Mouse (Mus musculus) kidney, embryonic 14.5 days (tissue): ENCODE measurements around the gene Tfpt. TPM values are rescaled to one million over a fixed set of nuclear protein-coding genes. Genes with fewer than 3 reads are reported as not detected.

ENCODE experiments used
- ATAC-seq: fragments of 200-750 bp; cut with Nextera tagmentation; 2 replicates; pipeline ENCODE4 v1.8.0; 2017; ENCODE audit warnings: moderate number of reproducible peaks, mild to moderate bottlenecking, moderate TSS enrichment, moderate library complexity; ENCODE audit not compliant: low FRiP score, low TSS enrichment
- H3K27ac ChIP-seq: fragments of 300-500 bp; sonication (generic); 2 replicates; pipeline ENCODE4 v1.5.1; 2014; ENCODE audit warnings: low read depth, mild to moderate bottlenecking, low read length, moderate library complexity, mixed read lengths
- H3K27me3 ChIP-seq: fragments of 300-500 bp; sonication (generic); 2 replicates; pipeline ENCODE4 v1.6.1; 2014; ENCODE audit warnings: mild to moderate bottlenecking, low read length; ENCODE audit not compliant: control insufficient read depth, insufficient read depth
- H3K36me3 ChIP-seq: fragments of 300-500 bp; sonication (generic); 2 replicates; pipeline ENCODE4 v1.6.1; 2014; ENCODE audit warnings: low read length, mixed read lengths; ENCODE audit not compliant: control insufficient read depth, insufficient read depth
- H3K4me1 ChIP-seq: fragments of 300-500 bp; sonication (generic); 2 replicates; pipeline ENCODE4 v1.6.1; 2014; ENCODE audit warnings: low read length, mixed read lengths; ENCODE audit not compliant: control insufficient read depth, insufficient read depth
- H3K4me2 ChIP-seq: fragments of 300-500 bp; sonication (generic); replicated peaks from 2 replicates; pipeline ENCODE4 v1.6.1; 2014; ENCODE audit warnings: low read depth, mild to moderate bottlenecking, low read length
- H3K4me3 ChIP-seq: fragments of 300-500 bp; sonication (generic); 2 replicates; pipeline ENCODE4 v1.5.1; 2014; ENCODE audit warnings: mild to moderate bottlenecking, low read length
- H3K9ac ChIP-seq: fragments of 300-500 bp; sonication (generic); 2 replicates; pipeline ENCODE4 v1.6.1; 2014; ENCODE audit warnings: low read depth, mild to moderate bottlenecking, low read length, moderate library complexity
- H3K9me3 ChIP-seq: fragments of 300-500 bp; sonication (generic); 2 replicates; pipeline ENCODE4 v1.6.1; 2016; ENCODE audit warnings: low read length; ENCODE audit not compliant: control insufficient read depth
- WGBS: fragments of 180-500 bp; shearing (Covaris S2); extraction: QIAGEN DNeasy Blood & Tissue Kit; methylation state at CpG from one replicate; pipeline ENCODE4 v1.1.7; 2014; 5-methylcytosine and 5-hydroxymethylcytosine counted together
- polyA plus RNA-seq: library from polyadenylated mRNA; unstranded; fragments of >200 nt; fragmentation: Nextera tagmentation; extraction: Ambion mirVana; gene quantifications from 2 replicates; pipeline ENCODE4 v1.2.1, GENCODE M21; 2014

Gene Tfpt
- polyA plus RNA-seq, 1 experiment from 2014 or later, result 24.2 TPM

GRCm38 (mm10) chr7:3643412-3643811 is 13.7 kb upstream of the Tfpt start:
- Histone ChIP-seq H3K4me2 (peak overlapping the region; percentile 54), H3K4me3 (no peak overlapping the region)

DNA sequence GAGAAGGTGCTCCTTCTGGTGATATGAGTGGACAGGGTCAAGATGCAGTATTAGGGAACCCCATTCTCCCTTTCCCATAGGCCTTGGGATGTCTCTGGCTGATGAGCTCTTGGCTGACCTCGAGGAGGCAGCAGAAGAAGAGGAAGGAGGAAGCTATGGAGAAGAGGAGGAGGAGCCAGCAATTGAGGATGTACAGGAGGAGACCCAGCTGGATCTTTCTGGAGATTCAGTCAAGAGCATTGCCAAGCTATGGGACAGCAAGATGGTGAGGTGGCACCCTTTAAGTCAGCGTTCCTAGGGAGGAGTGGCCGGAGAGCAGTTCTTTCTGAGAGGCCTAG is 718 bp upstream of the Tfpt start:
- WGBS, result 55% methylated on average over 3 of the region's 3 CpGs
- Histone ChIP-seq H3K27ac (no peak overlapping the region), H3K4me1 (peaks cover 15% of the 10 kb centered on the region), H3K27me3 (no peaks in the 10 kb centered on the region), H3K4me2 (peak overlapping the region; percentile 93), H3K36me3 (peaks cover 35% of the 10 kb centered on the region), H3K4me3 (peak overlapping the region; percentile 78), H3K9ac (peak overlapping the region; percentile 79), H3K9me3 (no peaks in the 10 kb centered on the region)
- no peak; the same call in 1 of the 2 replicates for ATAC-seq

More at GRCm38 (mm10) chr7:3643412-3643811, 13.7 kb upstream of the Tfpt start:
- Histone ChIP-seq H3K9me3 (no peaks in the 10 kb centered on the region), H3K36me3 (peaks cover 46% of the 10 kb centered on the region), H3K9ac (0 out of 2 replicates have a peak overlapping the region, but pooled peaks have one; percentile 47), H3K27me3 (no peaks in the 10 kb centered on the region), H3K27ac (no peak overlapping the region), H3K4me1 (peaks cover 24% of the 10 kb centered on the region)
- ATAC-seq, result no peak
- 71% methylated on average over 5 of the region's 5 CpGs for WGBS

- Histone ChIP-seq H3K27me3 (no peaks in the 10 kb centered on the region), H3K4me3 (peak overlapping the region; percentile 78), H3K9me3 (no peaks in the 10 kb centered on the region), H3K27ac (no peak overlapping the region), H3K4me2 (peak overlapping the region; percentile 93), H3K36me3 (peaks cover 34% of the 10 kb centered on the region), H3K9ac (peak overlapping the region; percentile 79), H3K4me1 (peaks cover 15% of the 10 kb centered on the region)
- WGBS, result 27% methylated on average over 4 of the region's 4 CpGs
- ATAC-seq, result 0 out of 2 replicates have a peak, but pooled peaks have one; percentile 38
Measured at GRCm38 (mm10) chr7:3629030-3629429, 699 bp downstream of the Tfpt start.

DNA sequence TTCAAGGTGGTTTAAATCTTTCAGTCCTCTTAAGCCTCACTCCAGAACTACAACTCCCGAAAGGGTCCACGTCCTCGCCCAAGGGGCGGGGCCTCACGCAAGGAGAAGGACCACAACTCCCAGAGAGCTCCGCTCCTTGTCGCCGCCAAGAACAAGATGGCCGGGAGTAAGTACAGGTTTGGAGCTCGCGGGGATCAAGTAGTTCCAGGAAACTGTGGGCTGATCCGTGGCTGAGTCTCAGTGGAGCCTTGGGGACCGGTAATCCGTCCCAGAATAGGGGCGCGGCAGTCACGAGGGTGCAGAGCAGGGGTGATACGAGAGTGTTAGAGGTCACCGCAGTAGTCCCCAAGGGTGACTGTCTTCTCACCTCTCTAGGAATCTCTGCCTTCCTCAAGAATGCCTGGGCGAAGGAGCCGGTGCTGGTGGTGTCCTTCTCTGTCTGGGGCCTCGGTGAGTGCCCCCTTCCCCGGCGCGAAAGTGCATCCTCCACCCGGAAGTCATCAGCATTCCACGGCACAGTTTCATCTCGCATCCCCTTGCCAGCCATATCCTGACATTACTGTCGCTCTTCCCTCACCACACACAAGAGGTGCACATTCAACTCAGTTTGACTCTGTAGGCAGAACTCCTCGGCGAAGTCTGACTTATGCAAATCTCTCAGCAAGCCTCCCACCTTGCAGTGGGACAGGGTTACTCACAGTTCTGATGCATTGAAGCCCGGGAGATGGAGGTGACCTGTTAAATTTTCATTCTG is 12.3 kb downstream of the Tfpt start, which contains the start of gene Ndufa3:
Ndufa3 (plus strand) TSS at position 132 of the 754 bp plus-strand sequence.
- no peaks in the 10 kb centered on the region for H3K27me3 ChIP-seq

DNA sequence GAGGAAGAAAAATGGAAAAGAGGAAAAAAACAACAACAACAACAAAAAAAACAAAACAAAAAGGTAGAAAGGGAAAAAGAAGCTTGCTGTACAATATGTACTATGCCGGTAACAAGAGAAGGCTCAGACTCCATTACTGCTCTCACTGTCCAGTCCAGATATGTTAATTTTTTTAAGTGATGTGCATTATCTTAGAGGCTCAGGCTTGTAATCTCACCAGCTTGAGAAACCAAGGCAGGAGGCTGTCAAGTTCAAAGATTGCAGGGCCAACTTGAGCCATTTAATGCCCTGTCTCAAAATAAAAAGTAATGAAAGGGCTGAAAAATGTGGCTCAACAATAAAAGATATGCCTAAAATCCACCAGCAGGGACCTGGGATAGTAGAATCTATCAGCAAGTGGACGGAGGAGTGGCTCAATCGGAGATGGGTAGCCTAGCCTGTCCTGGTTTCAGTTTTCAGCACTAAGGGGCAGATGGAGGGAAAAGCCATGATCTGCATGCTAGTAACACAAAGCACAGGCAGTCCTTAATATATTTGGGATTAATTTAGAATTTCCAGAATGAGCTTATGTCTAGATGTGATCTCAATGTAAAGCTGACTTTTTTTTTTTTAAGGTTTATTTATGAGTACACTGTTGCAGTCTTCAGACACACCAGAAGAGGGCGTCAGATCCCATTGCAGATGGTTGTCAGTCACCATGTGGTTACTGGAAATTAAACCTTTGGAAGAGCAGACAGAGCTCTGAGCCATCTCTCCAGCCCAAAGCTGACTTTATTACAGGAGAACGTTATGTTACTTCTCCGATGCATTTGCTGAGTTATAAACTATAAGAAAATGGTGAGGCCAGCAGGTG is 13.1 kb downstream of the Tfpt start:
- no peak overlapping the region for H3K27ac ChIP-seq
- peaks cover 19% of the 10 kb centered on the region for H3K36me3 ChIP-seq
- H3K9me3 ChIP-seq, result no peaks in the 10 kb centered on the region
- peak overlapping the region; percentile 85; the same call in 1 of the 2 replicates for H3K9ac ChIP-seq
- H3K4me2 ChIP-seq, result no peak overlapping the region; the same call in 1 of the 2 replicates
- H3K4me3 ChIP-seq, result peak overlapping the region; percentile 86; the same call in 1 of the 2 replicates
- H3K27me3 ChIP-seq, result no peaks in the 10 kb centered on the region
- H3K4me1 ChIP-seq, result 0 out of 2 replicates have a peak, but pooled peaks cover 5% of the 10 kb centered on the region
- peak; percentile 32 for ATAC-seq
- 34% methylated on average over 6 of the region's 6 CpGs for WGBS

More for the DNA sequence above, 12.3 kb downstream of the Tfpt start, which contains the start of gene Ndufa3:
- Histone ChIP-seq H3K4me2 (peak within 1 kb of the TSS; percentile 72), H3K9ac (peak within 1 kb of the TSS; percentile 85), H3K4me1 (0 out of 2 replicates have a peak, but pooled peaks cover 5% of the 10 kb centered on the region), H3K27ac (peak within 1 kb of the TSS; percentile 27; the same call in 1 of the 2 replicates), H3K36me3 (peaks cover 26% of the 10 kb centered on the region), H3K4me3 (peak within 1 kb of the TSS; percentile 86), H3K9me3 (no peaks in the 10 kb centered on the region)
- WGBS, result under 1% methylated on average over 32 of the region's 32 CpGs
- ATAC-seq, result peak; percentile 96

- Histone ChIP-seq H3K36me3 (peaks cover 18% of the 10 kb centered on the region), H3K9ac (no peak within 1 kb of the TSS), H3K4me2 (no peak within 1 kb of the TSS; the same call in 1 of the 2 replicates), H3K4me3 (peak within 1 kb of the TSS; percentile 86; the same call in 1 of the 2 replicates), H3K27me3 (no peaks in the 10 kb centered on the region), H3K9me3 (no peaks in the 10 kb centered on the region), H3K27ac (no peak within 1 kb of the TSS), H3K4me1 (0 out of 2 replicates have a peak, but pooled peaks cover 5% of the 10 kb centered on the region)
- ATAC-seq, result no peak
- WGBS, result 78% methylated on average over 4 of the region's 4 CpGs
Measured at GRCm38 (mm10) chr7:3616057-3616388, 13.7 kb downstream of the Tfpt start, which contains the start of gene Oscar. Gene Oscar (minus strand): TSS chr7:3616157.

DNA sequence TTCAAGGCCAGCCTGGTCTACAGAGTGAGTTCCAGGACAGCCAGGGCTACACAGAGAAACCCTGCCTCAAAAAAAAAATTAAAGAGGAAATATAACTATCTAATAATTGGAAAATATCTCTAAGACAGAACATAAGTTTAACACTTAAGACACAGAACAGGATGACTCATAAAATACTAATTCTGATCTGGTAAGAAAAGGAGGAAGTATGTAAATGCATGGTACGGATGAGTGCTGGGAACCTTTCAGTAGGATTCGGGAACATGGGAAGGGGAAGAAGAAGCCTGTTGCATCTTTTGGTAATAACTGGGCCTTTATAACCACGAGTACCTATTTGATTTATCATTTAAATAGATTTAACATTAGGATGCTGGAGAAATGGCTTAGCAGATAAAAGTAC is 15.7 kb downstream of the Tfpt start:
- Histone ChIP-seq H3K4me2 (no peak overlapping the region), H3K9me3 (no peaks in the 10 kb centered on the region), H3K4me1 (0 out of 2 replicates have a peak, but pooled peaks cover 5% of the 10 kb centered on the region), H3K36me3 (no peaks in the 10 kb centered on the region), H3K27ac (no peak overlapping the region), H3K9ac (no peak overlapping the region), H3K27me3 (no peaks in the 10 kb centered on the region), H3K4me3 (no peak overlapping the region)
- no peak for ATAC-seq
- 83% methylated on average over 3 of the region's 3 CpGs for whole genome bisulfite sequencing

- H3K4me2 ChIP-seq, result no peak overlapping the region
- H3K4me1 ChIP-seq, result no peaks in the 10 kb centered on the region
- ATAC-seq, result no peak; the same call in 1 of the 2 replicates
- H3K9ac ChIP-seq, result no peak overlapping the region
- H3K27ac ChIP-seq, result no peak overlapping the region
- H3K4me3 ChIP-seq, result no peak overlapping the region
- H3K9me3 ChIP-seq, result no peaks in the 10 kb centered on the region
- no peaks in the 10 kb centered on the region for H3K27me3 ChIP-seq
- WGBS, result 92% methylated on average over 13 of the region's 13 CpGs
- H3K36me3 ChIP-seq, result no peaks in the 10 kb centered on the region
Measured at GRCm38 (mm10) chr7:3611006-3611405, 18.7 kb downstream of the Tfpt start.
